Mouse (Mus musculus) layer of hippocampus, adult 8-10 months (tissue): ENCODE results near the gene Taok3. TPM values are rescaled to one million over a fixed set of nuclear protein-coding genes. Genes with fewer than 3 reads are reported as not detected.

ENCODE experiments used
- DNase-seq, 2 experiments: peaks; one replicate each; pipeline ENCODE4 v3.0.0; 2022; ENCODE audit warnings: low spot score in 2 of 2
- total RNA-seq, 4 experiments: library from RNA; stranded (reverse); gene quantifications; 2 replicates each; pipeline ENCODE4 v1.2.4; 2022

The Taok3 gene
- total RNA-seq, 4 experiments from 2014 or later, result 55.8 to 65.4 (median 61.2) TPM

GRCm38 (mm10) chr5:117117241-117117640, 2.7 kb upstream of the Taok3 start:
- DNase-seq, result no peak

DNA sequence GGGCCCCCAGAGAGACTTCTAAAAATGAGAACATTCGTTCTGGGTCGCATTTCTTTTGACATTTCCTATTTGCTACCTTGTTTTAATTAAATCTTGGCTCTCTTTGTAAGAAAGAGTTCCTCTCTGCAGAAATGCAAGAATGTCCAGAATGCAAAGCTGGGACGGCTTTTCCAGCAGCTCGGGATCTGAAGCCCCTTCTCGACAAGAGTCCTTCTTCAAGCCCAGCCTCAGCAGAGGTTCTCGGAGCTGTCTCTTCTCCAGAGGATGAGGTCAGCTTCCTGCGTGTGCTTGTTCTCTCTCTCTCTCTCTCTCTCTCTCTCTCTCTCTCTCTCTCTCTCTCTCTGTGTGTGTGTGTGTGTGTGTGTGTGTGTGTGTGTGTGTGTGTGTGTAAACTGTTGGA, 2.2 kb upstream of the Taok3 start:
- no peak for DNase-seq

DNA sequence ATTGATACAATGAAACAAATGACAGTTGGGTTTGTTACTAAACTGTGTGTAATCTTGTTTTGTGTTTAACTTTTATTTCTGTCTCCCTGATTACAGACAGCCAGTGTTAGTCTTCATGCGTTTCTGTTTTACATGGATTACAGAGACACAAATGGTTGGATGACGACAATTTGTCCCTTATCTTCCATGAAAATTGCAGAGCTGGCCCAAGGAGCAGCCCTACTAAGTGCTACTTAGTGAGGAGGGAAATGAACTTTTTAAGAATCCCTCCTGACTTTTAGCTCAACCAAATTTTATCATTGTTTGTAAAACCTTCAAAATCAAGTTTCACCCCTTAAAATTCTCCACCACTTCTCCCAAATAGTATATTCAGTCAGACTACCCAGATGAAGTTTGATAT, 1.7 kb upstream of the Taok3 start:
- no peak for DNase-seq

DNA sequence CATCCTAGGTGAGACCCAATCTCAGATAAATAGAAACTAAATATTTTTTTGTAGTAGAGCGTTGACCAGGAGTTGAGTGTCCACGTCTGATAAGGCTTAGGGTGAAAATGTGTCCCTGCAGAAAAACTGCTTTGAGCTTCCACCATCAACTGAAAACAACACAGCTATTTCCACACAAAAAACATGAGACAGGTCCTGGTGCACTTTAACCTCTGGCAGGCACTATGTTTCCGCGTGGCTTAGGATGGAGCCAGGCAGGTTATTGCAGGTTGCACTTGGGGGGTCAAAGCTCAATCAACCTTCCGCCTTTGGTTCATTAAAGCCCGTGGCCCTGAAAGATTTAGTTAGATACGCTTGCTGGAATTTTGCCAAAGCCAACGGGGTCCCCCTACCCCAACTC, 1.1 kb upstream of the Taok3 start:
- DNase-seq, result no peak

GRCm38 (mm10) chr5:117120489-117121466, 849 bp downstream of the Taok3 start:
- DNase-seq, result no peak

DNA sequence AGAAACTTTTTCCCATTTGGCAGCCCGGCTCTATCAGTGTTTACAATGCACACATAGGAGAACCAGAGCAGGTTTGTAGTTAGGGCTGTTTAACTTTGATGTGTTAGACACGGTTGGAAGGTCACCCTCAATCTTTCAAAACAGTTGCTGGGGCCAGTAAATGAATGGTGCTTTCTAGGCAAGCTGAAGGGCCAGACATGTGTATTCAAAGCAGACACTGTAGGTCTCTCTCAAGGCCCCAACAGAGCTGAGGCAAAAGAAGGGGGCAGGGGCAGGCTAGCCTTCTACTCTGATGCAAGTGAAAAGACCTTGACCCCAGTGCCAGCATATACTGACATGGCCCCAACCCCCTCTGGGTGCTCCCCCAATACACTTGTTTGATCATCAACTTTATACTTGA, 1.7 kb downstream of the Taok3 start:
- no peak for DNase-seq

GRCm38 (mm10) chr5:117123102-117123501, 3.2 kb downstream of the Taok3 start:
- no peak for DNase-seq

DNA sequence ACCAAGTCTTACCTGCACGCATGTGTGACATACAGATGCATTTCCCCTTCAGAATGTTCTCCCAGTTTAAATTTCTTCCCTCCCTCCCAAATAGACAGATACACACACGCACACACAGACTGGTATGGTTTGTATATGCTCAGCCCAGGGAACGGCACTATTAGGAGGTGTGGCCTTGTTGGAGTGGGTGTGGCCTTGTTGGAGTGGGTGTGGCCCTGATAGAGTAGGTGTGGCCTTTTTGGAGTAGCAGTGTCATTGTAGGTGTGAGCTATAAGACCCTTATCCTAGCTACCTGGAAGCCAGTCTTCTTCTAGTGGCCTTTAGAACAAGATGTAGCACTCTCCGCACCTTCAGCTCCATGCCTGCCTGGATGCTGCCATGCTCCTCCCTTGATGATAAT, 3.9 kb downstream of the Taok3 start:
- DNase-seq, result no peak

DNA sequence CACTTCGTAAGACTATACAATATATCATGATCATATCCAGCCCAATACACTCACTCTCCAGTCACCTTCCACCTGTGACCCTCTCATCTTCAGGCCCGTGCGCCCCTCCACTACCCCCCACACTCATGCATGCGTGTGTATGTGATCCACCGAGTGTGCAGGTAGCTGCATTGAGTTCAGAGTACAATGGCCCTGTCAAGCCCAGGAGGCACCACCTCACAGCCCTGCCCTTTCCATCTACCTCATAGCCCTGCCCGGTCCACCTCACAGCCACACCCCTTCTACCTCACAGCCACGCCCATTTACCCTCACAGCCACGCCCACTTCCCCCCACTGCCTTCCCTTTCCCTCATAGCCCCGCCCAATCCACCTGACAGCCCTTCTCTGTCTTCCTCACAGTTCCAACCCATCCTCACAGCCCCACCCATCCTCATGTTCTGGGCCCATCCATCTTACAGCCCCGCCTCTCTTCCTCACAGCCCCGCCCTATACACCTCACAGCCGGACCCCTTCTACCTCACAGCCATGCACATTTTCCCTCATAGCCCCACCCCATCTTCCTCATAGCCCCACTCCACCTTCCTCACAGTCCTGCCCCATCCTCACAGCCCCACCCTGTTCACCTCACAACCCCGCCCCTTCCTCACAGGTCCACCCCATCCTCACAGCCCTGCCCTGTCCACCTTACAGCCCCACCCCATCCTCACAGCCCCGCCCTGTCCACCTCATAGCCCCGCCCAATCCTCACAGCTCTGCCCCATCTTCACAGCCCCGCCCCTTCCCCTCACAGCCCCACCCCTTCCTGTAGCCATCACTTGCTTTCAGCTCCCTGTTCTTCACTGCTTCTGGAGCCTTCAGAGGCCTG, 5.8 kb downstream of the Taok3 start:
- no peak for DNase-seq

GRCm38 (mm10) chr5:117127051-117127450, 7.1 kb downstream of the Taok3 start:
- DNase-seq, result no peak

- DNase-seq, result no peak
Observed at GRCm38 (mm10) chr5:117130726-117131125, 10.8 kb downstream of the Taok3 start.

DNA sequence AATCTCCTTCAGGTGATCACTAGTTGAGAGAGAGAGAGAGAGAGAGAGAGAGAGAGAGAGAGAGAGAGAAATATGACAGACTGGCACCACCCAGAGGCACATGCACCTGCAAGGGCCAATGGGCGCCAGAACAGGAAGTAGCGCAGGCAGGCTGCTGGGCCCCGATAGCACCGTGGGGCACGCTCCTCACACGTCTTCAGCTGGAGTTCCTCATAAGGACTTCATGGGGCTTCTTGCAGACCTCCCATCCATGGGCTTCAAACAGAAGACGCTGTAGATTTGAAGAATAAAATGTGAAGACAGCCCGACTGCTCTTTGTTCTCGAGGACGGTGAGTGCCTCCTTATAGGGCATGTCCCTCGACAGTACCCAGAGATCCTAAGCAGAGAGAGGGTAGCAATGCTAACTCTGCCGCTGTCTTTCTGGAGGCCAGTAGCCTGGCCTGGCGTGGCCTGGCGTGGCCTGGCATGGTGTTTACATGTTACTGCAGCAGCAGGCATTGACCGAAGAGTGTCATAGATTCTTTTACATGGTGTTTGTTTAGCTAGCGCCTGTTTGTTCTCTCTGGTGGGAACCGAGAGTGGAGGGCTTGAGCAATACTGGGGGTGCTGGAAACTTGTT, 13.6 kb downstream of the Taok3 start:
- DNase-seq, result no peak

- no peak for DNase-seq
Observed at GRCm38 (mm10) chr5:117134066-117134888, 14.3 kb downstream of the Taok3 start.

- no peak for DNase-seq
Observed at GRCm38 (mm10) chr5:117134889-117135456, 15.0 kb downstream of the Taok3 start.

DNA sequence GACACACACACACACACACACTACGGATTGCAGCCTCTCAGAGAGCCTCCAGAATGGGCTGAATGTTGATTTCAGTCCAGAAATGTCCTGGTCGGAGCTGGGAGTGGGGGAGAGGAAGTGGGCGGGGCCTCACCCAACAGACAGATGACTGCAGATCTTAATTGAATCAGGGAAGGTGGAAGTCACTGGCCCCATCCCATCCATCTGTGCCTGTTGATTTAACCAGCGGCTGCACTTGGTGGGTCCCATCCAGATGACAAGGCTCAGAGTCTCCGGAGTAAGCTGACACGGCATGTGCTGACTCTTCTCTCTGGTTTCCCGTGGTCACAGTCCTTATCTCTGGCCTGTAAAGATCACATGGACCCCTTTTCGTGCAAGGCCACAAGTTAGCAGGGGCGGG, 15.9 kb downstream of the Taok3 start:
- no peak for DNase-seq

GRCm38 (mm10) chr5:117136570-117136969, 16.6 kb downstream of the Taok3 start:
- DNase-seq, result no peak

DNA sequence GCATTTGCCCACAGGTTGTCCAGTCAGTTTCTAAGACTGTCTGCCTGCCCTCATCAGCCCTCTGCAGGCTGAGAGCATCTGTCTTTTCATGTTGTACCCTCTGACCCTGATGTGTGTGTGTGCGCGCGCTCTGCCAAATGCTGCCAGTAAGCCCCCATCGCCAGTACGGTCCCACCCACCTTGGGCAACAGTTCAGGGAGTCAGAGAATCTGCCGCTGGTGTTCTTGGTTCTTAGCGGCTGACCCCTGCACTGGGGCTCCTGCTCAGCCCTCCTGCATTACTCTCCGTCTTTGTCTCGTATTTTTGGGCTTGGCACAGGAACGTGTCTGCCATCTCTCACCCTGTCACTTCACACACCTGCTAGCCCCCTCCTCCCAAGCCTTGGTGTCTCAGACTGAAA, 17.1 kb downstream of the Taok3 start:
- DNase-seq, result no peak

GRCm38 (mm10) chr5:117137594-117137993, 17.7 kb downstream of the Taok3 start:
- no peak for DNase-seq

DNA sequence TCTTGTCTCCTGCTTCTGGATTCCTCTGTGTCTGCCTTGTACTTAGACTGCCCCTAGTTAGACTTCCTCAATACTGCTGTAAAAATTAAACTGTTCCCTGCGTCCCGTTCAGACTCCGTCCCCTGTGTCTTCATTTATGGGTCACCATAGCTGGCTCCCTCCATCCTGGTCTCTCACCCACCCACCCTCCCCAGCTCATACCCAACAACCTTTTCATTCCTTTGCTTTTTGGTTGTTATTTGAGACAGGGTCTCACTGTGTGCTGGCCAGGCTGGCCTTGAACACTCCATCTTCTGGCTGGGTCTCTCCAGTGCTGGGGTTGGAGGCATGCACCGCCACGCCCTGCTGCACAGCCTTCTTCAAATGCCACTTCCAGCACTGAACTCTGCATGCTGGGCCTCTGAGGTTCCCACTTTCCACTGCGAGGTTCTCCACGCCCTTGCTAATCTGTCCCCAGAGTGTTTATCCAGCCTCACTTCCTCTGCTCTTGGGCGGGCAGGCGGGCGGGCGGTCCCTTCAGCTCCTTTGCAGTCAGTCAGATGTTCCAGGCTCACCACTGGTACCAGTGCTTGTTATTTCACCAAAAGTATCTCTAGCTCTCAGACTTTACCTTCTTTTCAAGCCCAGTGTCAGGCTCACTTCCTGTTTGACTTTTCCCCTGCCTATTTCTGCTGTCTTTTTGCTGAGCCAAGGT, 18.5 kb downstream of the Taok3 start:
- DNase-seq, result no peak

DNA sequence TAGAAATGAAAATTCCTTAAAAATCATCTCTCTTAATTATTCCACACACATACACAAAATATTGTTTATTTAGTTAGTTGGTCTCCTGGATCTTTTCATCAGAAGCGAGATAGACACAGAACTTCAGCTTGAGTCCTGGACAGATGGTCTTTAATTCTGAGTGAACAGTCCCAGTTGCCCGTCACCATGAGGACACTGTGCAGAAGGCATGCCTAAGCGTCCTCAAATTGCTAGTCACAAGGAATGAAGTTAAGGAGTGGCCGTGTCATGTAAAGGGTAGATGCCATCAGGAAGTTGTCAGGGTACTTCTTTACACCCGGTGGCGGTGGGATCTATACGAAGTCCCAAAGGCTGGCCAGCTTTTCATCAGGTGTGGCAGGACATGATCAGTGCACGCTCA, 19.9 kb downstream of the Taok3 start:
- DNase-seq, result no peak
